Mouse (Mus musculus): ENCODE data around the gene Celf3.

- TF ChIP-seq CTCF (IDR thresholded peaks at IDR 0.05; ENCODE audit: low read depth, low read length) (no peak), POLR2A (IDR thresholded peaks at IDR 0.05; ENCODE audit: extremely low read depth, insufficient read depth, low read length) (no peak)
Observed at GRCm38 (mm10) chr3:94477981-94478422, at the start of gene Celf3.
